Mouse (Mus musculus) hindbrain, embryonic 12.5 days (tissue): Measurements from ENCODE around the gene Hpn. TPM values are rescaled to one million over a fixed set of nuclear protein-coding genes. Genes with fewer than 3 reads are reported as not detected.

Source experiments
- ATAC-seq: fragments of 200-750 bp; cut with Nextera tagmentation; 2 replicates; pipeline ENCODE4 v1.8.0; 2017; ENCODE audit warnings: moderate TSS enrichment; ENCODE audit not compliant: low FRiP score
- H3K27ac ChIP-seq: fragments of 300-500 bp; sonication (generic); 2 replicates; pipeline ENCODE4 v1.5.1; 2016; ENCODE audit warnings: mild to moderate bottlenecking
- H3K27me3 ChIP-seq: fragments of 300-500 bp; sonication (generic); 2 replicates; pipeline ENCODE4 v1.6.1; 2016; ENCODE audit warnings: mild to moderate bottlenecking
- H3K36me3 ChIP-seq: fragments of 300-500 bp; sonication (generic); 2 replicates; pipeline ENCODE4 v1.6.1; 2016; ENCODE audit warnings: mild to moderate bottlenecking
- H3K4me1 ChIP-seq: fragments of 300-500 bp; sonication (generic); 2 replicates; pipeline ENCODE4 v1.6.1; 2016
- H3K4me2 ChIP-seq: fragments of 300-500 bp; sonication (generic); replicated peaks from 2 replicates; pipeline ENCODE4 v1.6.1; 2016; ENCODE audit warnings: mild to moderate bottlenecking
- H3K4me3 ChIP-seq: fragments of 300-500 bp; sonication (generic); 2 replicates; pipeline ENCODE4 v1.5.1; 2016; ENCODE audit warnings: mild to moderate bottlenecking
- H3K9ac ChIP-seq: fragments of 300-500 bp; sonication (generic); 2 replicates; pipeline ENCODE4 v1.6.1; 2016; ENCODE audit warnings: mild to moderate bottlenecking, moderate library complexity
- H3K9me3 ChIP-seq: fragments of 300-500 bp; sonication (generic); replicated peaks from 2 replicates; pipeline ENCODE4 v1.6.1; 2016; ENCODE audit warnings: mild to moderate bottlenecking
- WGBS: fragments of 180-500 bp; shearing (Covaris S2); methylation state at CpG from one replicate; pipeline ENCODE4 v1.1.7; 2016; 5-methylcytosine and 5-hydroxymethylcytosine counted together
- polyA plus RNA-seq: library from polyadenylated mRNA; unstranded; fragments of >200 nt; fragmentation: Nextera tagmentation; extraction: Ambion mirVana; gene quantifications from 2 replicates; pipeline ENCODE4 v1.2.1, GENCODE M21; 2016

Gene Hpn
- polyA plus RNA-seq, 1 experiment from 2014 or later, result 2.7 TPM

DNA sequence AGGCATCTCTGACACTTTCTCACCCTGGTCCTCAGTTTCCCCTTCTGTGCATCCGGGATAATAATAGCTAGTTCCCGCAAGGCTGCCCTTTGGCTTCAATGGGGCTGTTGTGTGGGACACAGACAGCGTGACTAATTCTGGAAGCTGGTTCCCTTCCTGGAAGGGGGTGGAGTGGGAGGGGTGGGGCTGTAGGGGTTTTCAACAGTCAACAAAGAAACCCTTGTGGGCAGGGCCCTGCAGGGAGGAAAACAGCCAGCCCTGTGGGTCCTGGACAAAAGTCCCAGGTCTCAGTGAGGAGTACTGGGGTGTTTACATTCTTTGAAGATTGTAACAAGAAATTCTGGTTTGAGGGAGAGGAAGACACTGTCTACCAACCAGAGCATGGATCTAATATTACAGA is 29.9 kb downstream of the Hpn start:
- H3K27me3 ChIP-seq, result no peaks in the 10 kb centered on the region
- peaks cover 5% of the 10 kb centered on the region; the same call in 1 of the 2 replicates for H3K9me3 ChIP-seq
- WGBS, result 26% methylated on average over 3 of the region's 3 CpGs
- H3K27ac ChIP-seq, result peak overlapping the region; percentile 67
- no peak overlapping the region for H3K4me2 ChIP-seq
- H3K4me1 ChIP-seq, result peaks cover 17% of the 10 kb centered on the region
- no peak overlapping the region for H3K9ac ChIP-seq
- H3K4me3 ChIP-seq, result no peak overlapping the region
- no peaks in the 10 kb centered on the region for H3K36me3 ChIP-seq
- ATAC-seq, result peak; percentile 55

DNA sequence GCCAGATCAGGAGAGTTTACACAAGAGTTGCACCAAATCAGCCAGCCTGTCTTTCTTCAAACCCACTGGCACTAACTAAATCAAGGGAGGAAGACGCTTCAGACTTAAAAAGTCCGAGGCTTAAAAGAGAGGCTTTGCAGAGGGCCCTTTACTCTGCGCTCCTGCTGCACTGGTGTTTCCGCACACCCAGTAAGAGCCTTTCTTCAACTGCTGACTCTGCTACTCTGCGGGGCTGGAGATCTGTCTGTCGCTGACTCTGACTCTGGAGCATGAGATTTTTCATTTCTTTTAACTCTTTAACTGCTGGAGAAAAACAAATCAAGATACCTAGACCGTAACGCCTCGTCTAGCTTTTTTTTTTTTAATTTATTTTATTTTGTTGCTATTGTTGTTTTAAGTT is 30.9 kb downstream of the Hpn start:
- no peaks in the 10 kb centered on the region for H3K27me3 ChIP-seq
- no peaks in the 10 kb centered on the region for H3K36me3 ChIP-seq
- no peak overlapping the region for H3K4me3 ChIP-seq
- 0 out of 2 replicates have a peak overlapping the region, but pooled peaks have one; percentile 14 for H3K27ac ChIP-seq
- 54% methylated on average over 9 of the region's 9 CpGs for WGBS
- peaks cover 5% of the 10 kb centered on the region; the same call in 1 of the 2 replicates for H3K9me3 ChIP-seq
- no peak for ATAC-seq
- H3K9ac ChIP-seq, result no peak overlapping the region
- peaks cover 17% of the 10 kb centered on the region for H3K4me1 ChIP-seq
- H3K4me2 ChIP-seq, result no peak overlapping the region

DNA sequence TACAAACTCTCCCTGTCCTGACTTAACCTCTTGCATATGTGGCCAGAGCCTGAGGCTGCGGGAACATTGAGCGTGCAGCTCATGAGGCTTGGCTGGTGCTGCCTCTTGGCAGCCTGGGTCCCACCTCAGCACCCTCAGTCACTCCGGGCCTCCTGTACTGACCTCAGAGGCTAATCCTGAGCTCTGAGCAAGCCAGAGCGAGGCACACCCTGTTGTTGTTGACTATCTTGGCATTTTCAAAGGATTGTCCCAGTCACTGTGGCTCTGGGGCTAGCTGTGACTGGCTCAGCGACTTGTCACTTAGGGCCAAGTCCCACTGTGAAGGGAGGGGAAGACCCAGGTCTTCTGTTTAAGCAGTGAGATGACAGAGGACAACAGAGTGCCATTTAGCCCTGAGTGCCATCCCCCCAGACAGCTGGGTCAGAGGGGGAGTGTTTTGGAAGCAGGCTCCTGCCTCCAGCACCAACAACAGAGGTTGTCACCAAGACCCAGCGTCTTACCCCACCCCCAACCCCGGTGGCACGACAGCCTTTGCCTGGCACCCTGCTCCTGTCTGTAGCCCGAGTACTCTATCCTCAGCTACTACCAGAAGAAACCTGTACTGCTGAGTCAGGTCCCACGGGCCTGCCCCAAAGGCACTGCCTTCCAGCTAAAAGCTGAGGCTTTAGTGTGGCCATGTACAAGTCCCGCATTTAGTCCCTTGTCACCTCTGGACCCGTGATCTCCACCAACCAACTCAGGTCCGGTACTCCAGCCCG is 32.1 kb downstream of the Hpn start:
- WGBS, result 57% methylated on average over 14 of the region's 14 CpGs
- Histone ChIP-seq H3K27me3 (no peaks in the 10 kb centered on the region), H3K27ac (no peak overlapping the region), H3K4me2 (no peak overlapping the region), H3K9ac (no peak overlapping the region), H3K9me3 (peaks cover 5% of the 10 kb centered on the region; the same call in 1 of the 2 replicates), H3K4me3 (no peak overlapping the region), H3K4me1 (peaks cover 17% of the 10 kb centered on the region), H3K36me3 (no peaks in the 10 kb centered on the region)
- ATAC-seq, result no peak

GRCm38 (mm10) chr7:31082106-31082505 is 33.0 kb downstream of the Hpn start:
- Histone ChIP-seq H3K9me3 (peaks cover 5% of the 10 kb centered on the region; the same call in 1 of the 2 replicates), H3K4me2 (no peak overlapping the region), H3K27ac (no peak overlapping the region), H3K36me3 (no peaks in the 10 kb centered on the region), H3K27me3 (no peaks in the 10 kb centered on the region), H3K4me3 (no peak overlapping the region), H3K4me1 (peaks cover 24% of the 10 kb centered on the region), H3K9ac (no peak overlapping the region)
- ATAC-seq, result no peak

DNA sequence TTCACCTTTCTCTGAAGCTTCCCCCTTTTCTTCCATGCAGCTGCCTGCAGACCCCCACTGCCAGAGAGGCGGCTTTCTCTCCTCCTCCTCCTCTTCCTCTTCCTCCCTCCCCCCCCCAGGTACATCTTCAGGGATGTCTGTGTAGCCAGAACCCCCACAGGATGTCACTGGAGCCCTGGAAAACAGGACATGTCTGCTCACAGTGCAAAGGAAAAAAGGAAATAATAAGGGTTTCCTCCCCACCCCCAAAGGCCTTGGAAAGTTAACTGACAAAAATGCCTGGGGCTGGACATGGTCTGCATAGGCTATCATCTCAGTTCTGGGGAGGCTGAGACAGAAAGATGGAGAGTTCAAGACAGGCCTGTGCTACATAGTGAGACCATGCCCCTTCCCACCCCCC is 34.0 kb downstream of the Hpn start:
- Histone ChIP-seq H3K4me2 (no peak overlapping the region), H3K27ac (no peak overlapping the region), H3K9me3 (peaks cover 4% of the 10 kb centered on the region; the same call in 1 of the 2 replicates), H3K36me3 (no peaks in the 10 kb centered on the region), H3K4me3 (no peak overlapping the region), H3K4me1 (peaks cover 26% of the 10 kb centered on the region), H3K9ac (no peak overlapping the region), H3K27me3 (no peaks in the 10 kb centered on the region)
- 45% methylated on average over 1 of the region's 1 CpGs for WGBS
- no peak for ATAC-seq

- H3K27me3 ChIP-seq, result no peaks in the 10 kb centered on the region
- no peak for ATAC-seq
- no peak overlapping the region for H3K27ac ChIP-seq
- H3K4me2 ChIP-seq, result no peak overlapping the region
- no peak overlapping the region for H3K9ac ChIP-seq
- H3K4me1 ChIP-seq, result peaks cover 26% of the 10 kb centered on the region
- no peaks in the 10 kb centered on the region for H3K9me3 ChIP-seq
- 52% methylated on average over 3 of the region's 3 CpGs for WGBS
- H3K4me3 ChIP-seq, result no peak overlapping the region
- no peaks in the 10 kb centered on the region for H3K36me3 ChIP-seq
These were observed 34.5 kb downstream of the Hpn start for GRCm38 (mm10) chr7:31080611-31081010.

- WGBS, result 91% methylated on average over 8 of the region's 8 CpGs
- no peak overlapping the region for H3K9ac ChIP-seq
- H3K27ac ChIP-seq, result no peak overlapping the region
- H3K36me3 ChIP-seq, result no peaks in the 10 kb centered on the region
- H3K27me3 ChIP-seq, result no peaks in the 10 kb centered on the region
- no peak overlapping the region for H3K4me2 ChIP-seq
- no peak for ATAC-seq
- H3K9me3 ChIP-seq, result no peaks in the 10 kb centered on the region
- peaks cover 20% of the 10 kb centered on the region for H3K4me1 ChIP-seq
- H3K4me3 ChIP-seq, result no peak overlapping the region
These were observed 35.4 kb downstream of the Hpn start for GRCm38 (mm10) chr7:31079670-31080069.

DNA sequence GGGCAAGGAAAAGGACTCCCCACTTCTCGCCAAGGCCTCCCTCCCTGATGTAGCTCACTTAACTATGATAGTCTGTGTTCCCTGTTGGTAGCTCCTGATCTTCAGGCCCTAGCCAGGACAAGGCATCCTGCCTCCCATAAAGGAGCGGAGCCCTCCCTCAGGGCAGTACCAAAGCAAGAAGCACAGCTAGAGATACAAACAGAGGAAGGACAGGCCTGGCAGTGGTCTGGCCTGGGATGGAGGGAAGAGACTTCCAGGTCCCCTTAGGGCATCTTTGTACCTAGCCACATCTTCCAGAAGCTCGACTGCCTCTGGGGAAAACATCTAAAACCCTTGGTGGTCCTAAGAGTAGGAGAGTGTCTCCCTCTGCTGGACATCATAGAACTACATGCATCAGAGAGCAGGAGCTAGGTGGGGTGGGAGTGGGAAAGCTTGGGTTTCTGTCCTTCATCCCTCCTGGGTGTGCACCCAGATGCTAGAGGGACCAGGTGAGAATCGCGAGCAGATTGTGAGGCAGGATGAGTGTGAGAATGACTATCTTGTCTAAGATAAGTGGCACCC is 37.1 kb downstream of the Hpn start:
- no peak overlapping the region for H3K27ac ChIP-seq
- ATAC-seq, result no peak
- 46% methylated on average over 5 of the region's 5 CpGs for WGBS

DNA sequence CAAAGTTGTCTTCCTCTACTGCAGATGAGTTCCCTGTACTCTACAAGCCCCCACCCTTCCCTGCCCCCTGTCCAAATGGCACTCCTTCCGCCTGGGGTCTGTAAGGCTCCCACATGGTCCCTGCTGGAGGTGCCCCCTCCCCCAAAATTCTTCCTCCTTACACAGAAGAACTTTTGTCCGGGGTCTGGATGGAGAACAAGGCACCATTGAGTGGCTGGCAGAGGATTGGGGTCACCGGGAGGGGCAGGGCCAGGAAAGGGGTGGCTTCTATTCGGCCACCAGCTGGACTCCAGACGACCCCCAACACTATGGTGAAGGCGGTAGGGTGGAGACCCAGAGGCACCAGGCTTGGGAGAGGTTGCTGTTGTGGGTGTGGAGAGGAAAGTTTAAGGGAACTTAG is 37.6 kb downstream of the Hpn start:
- H3K4me2 ChIP-seq, result no peak overlapping the region
- H3K9ac ChIP-seq, result no peak overlapping the region
- H3K27ac ChIP-seq, result no peak overlapping the region
- H3K36me3 ChIP-seq, result no peaks in the 10 kb centered on the region
- no peak overlapping the region for H3K4me3 ChIP-seq
- H3K27me3 ChIP-seq, result no peaks in the 10 kb centered on the region
- peaks cover 13% of the 10 kb centered on the region for H3K4me1 ChIP-seq
- WGBS, result 48% methylated on average over 6 of the region's 6 CpGs
- no peak for ATAC-seq
- no peaks in the 10 kb centered on the region for H3K9me3 ChIP-seq

More for the DNA sequence above, 37.1 kb downstream of the Hpn start:
- Histone ChIP-seq H3K36me3 (no peaks in the 10 kb centered on the region), H3K27me3 (no peaks in the 10 kb centered on the region), H3K9me3 (no peaks in the 10 kb centered on the region), H3K4me2 (no peak overlapping the region), H3K9ac (no peak overlapping the region), H3K4me3 (no peak overlapping the region), H3K4me1 (peaks cover 17% of the 10 kb centered on the region)

DNA sequence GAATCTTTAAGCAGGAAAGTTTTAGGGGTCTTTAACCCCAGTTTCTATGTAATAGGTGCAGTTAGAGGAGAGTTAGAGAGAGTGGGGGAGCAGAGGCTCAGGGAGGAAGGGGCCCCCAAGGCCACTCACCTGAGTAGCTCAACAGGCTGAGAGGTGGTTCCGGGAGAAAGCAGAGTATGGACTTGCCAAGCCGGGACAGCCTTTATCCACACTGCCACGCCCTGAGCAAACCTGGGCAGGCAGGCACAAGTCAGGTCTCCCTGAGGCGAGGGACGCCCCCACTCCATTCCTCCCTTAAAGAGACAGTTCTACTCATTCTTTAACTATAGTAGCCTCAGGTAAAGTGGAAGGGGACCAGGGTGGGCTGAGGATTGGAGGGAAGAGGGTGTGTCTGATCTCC is 38.6 kb downstream of the Hpn start, which contains the start of gene Fxyd3:
TSS of gene Fxyd3 (minus strand) at position 213 of the 400 bp plus-strand sequence.
- no peak for ATAC-seq
- Histone ChIP-seq H3K27me3 (no peaks in the 10 kb centered on the region), H3K27ac (no peak within 1 kb of the TSS), H3K4me1 (peaks cover 17% of the 10 kb centered on the region), H3K4me3 (no peak within 1 kb of the TSS), H3K9me3 (no peaks in the 10 kb centered on the region), H3K36me3 (no peaks in the 10 kb centered on the region), H3K4me2 (no peak within 1 kb of the TSS), H3K9ac (no peak within 1 kb of the TSS)
- WGBS, result 65% methylated on average over 5 of the region's 5 CpGs

DNA sequence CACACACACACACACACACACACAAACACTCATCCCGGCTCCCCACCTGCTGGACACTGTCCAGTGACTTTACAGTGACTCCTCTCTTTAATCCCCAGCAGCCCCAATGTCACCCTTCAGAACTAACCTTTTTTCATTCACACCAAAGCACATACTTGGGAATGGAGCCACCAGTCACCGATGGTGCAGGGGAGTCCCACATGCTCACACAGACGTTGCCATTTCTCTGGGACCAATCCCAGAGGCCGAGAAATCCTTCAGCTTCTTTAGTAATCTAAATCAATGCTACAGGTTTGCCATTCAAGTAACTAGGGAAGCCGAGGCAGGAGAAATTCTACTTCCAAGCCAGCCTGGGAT is 40.4 kb downstream of the Hpn start:
- H3K4me2 ChIP-seq, result no peak overlapping the region
- no peak for ATAC-seq
- no peak overlapping the region for H3K4me3 ChIP-seq
- H3K9me3 ChIP-seq, result no peaks in the 10 kb centered on the region
- H3K4me1 ChIP-seq, result peaks cover 23% of the 10 kb centered on the region
- no peak overlapping the region for H3K9ac ChIP-seq
- H3K27ac ChIP-seq, result peak overlapping the region; percentile 24; the same call in 1 of the 2 replicates
- H3K27me3 ChIP-seq, result no peaks in the 10 kb centered on the region
- 78% methylated on average over 5 of the region's 5 CpGs for WGBS
- no peaks in the 10 kb centered on the region for H3K36me3 ChIP-seq

- Histone ChIP-seq H3K4me3 (no peak overlapping the region), H3K4me1 (peaks cover 23% of the 10 kb centered on the region), H3K9me3 (no peaks in the 10 kb centered on the region), H3K9ac (no peak overlapping the region), H3K4me2 (no peak overlapping the region), H3K36me3 (no peaks in the 10 kb centered on the region), H3K27ac (peak overlapping the region; percentile 24), H3K27me3 (no peaks in the 10 kb centered on the region)
- 0 out of 2 replicates have a peak, but pooled peaks have one; percentile 6 for ATAC-seq
- WGBS, result 60% methylated on average over 7 of the region's 7 CpGs
These were observed 40.9 kb downstream of the Hpn start for GRCm38 (mm10) chr7:31074061-31074712.
